Mouse (Mus musculus): ENCODE measurements around the gene Sept9.

- TF ChIP-seq TCF3 (IDR thresholded peaks at IDR 0.05; ENCODE audit: insufficient read length, low read depth) (no peak), E2F4 (IDR thresholded peaks at IDR 0.05; ENCODE audit: insufficient read depth) (no peak), POLR2A (IDR thresholded peaks at IDR 0.05; ENCODE audit: insufficient read length, low read depth) (no peak)
Observed at GRCm38 (mm10) chr11:117279993-117280392, 80.5 kb downstream of the Sept9 start.
